Mouse (Mus musculus): ENCODE results near the gene Fam110a.

GRCm38 (mm10) chr2:151981268-151981667 is 1.2 kb upstream of the Fam110a start:
- TF ChIP-seq CTCF (IDR thresholded peaks at IDR 0.05; ENCODE audit: borderline replicate concordance, insufficient read depth, low read length) (no peak), POLR2A (IDR thresholded peaks at IDR 0.05; ENCODE audit: low read depth, low read length) (no peak)

Data from embryonic fibroblast, embryonic 13.5 days (primary cell).